Mouse (Mus musculus) left cerebral cortex, postnatal 4 days (tissue): ENCODE data around the gene Gm973. TPM values are rescaled to one million over a fixed set of nuclear protein-coding genes. Genes with fewer than 3 reads are reported as not detected.

ENCODE experiments used
- DNase-seq: peaks from one replicate; pipeline ENCODE4 v3.0.0-alpha.2; 2022
- intact Hi-C: fragments of 180-260 bp; cut with DNase I; formaldehyde crosslinking; loops from one replicate; pipeline ENCODE4 v1.15.1; 2025
- total RNA-seq, 2 experiments: library from RNA; stranded (reverse); gene quantifications; 2 replicates each; pipeline ENCODE4 v1.2.3; 2021

Gm973 gene
- total RNA-seq, 2 experiments from 2014 or later: 6.1 to 6.7 TPM

DNA sequence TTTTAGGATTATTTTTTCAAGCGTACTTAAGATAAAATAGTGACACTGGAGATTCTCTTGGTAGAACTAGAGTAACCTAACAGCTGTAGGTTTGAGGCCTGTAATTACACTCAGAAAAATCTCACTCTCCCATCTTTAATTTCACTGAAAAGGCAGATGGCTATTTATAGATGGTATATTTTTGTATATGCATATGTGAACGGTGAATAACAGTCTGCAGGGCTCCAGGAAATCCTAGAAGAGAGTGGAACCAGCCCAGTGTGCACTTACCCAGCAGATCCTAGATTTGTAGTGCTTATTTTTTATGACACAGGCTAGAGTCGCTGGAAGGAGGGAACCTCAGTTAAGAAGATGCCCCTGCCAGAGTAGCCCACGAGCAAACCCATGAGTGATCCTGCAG lies 27.1 kb upstream of the Gm973 start:
- no peak for DNase-seq
- intact Hi-C loops: loop anchor here (10.0 kb wide), 1 partner anchor 96 kb away; no protein-coding TSS in a partner anchor

DNA sequence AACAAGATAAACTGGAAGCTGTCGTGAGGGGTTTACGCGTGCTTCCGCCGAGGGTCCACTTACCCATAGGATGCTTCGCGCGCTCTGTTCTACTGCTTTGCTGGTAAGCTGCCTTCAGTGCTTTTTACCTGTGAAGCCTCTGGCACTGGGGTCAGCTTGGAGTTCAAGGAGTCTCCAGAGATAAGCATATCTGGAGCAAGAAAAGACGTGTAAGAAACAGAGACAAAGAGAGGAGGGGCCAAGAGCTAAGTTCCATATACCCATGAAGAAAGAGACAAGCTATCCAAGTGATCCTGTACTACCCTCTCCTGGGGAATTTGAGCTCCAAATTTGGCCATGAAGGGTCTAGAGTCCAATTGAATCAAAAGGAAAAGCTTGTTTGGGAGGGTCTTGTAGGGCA lies 24.5 kb upstream of the Gm973 start:
- intact Hi-C loops: no loop called here

DNA sequence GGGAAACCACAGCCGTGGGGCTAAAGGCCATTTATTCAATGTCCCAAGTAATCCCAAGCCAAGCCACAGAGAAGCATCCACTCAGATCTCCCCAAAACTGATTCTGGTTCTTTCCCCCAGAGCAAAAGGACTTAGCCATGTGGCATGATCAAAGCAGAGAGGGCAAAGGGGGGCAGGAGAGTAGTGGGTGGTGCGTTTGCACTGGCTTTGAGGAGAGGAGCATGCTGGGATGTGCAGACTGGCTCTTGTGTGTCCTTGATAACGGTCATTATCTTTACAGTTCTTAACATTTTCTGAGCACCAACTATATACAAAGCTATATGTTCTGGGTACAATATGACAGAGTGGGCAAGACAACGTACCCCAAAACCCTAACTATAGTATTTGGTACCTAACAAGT lies 23.6 kb upstream of the Gm973 start:
- intact Hi-C loops: no loop called here
- DNase-seq: no peak

More for the DNA sequence above, 24.5 kb upstream of the Gm973 start:
- no peak for DNase-seq

DNA sequence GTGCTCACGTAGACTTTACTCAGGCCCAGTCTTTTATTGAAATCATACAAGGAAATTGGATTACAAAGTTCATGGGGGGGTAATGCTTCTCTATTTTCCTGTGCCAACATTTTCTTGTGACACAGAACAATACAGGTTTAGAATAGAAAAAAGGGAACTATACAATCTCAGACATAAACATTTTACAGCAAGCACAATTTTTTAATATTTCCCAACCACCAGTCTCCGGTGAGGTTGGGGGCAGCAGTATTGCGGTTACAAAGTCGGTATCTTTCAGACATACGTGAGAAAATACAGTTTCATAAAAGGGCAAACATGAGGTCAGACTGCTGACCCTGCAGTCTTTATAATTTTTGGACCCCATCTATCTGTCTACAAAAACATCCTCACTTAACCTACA lies 20.1 kb upstream of the Gm973 start:
- no peak for DNase-seq
- intact Hi-C loops: no loop called here

DNA sequence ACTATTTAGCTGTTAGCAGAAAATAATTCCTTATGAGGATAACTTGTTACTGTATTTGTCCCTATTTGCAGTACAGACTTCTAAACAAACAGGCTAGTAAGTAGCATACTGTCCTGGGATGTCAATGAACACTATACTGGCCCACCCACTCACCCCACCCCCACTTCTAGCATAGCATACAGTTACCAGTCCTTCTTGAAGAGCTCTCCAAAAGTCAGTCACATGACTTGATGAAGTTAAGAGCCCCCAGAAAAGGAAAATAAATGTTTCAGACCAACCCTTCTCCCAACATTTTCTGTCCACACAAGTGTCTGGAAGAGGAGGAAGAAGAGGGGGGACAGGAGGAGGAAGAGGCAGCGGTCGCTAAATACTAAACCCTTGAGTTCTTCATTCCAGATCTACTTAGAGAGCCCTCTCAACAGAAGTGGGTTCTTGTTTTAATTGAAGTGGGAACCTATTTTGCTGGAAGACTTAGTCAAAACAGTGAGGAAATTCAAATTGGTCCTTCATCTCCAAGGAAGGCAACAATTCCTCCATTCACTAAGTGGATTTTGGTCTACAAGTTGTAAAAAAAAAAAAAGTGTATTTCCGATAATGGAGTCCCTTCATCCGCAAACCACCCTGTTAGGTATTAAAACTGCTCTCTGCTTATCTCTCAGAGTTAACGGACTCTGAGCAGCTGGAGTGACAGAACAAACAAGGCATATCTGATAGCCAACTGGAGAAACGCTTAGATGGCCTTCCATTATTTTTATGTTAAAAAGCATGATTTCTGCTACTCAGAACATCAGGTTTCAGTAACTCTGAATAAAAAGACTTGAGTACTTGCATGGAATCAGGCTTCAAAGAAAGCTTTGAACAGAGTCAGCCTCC lies 18.1 kb upstream of the Gm973 start:
- intact Hi-C loops: no loop called here

DNA sequence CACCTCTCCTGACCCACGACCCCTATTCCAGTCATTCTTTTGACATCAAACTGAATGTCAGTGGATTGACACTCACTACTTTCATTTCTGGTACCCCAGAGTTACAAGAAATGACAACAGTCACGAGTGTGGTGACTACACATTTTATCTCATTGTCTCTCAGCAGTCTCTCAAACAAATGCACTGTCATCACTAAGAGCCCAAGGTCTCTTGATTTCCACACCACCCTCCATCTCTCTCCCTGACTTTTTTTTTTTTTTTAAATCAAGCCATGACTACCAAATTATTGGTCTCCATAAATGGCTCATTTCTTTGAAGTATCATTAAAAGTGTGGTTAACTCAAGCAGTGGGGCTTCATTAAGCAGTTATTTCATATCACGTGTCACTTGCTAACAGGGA lies 16.7 kb upstream of the Gm973 start:
- no peak for DNase-seq
- intact Hi-C loops: no loop called here

More for the DNA sequence above, 18.1 kb upstream of the Gm973 start:
- DNase-seq: no peak

DNA sequence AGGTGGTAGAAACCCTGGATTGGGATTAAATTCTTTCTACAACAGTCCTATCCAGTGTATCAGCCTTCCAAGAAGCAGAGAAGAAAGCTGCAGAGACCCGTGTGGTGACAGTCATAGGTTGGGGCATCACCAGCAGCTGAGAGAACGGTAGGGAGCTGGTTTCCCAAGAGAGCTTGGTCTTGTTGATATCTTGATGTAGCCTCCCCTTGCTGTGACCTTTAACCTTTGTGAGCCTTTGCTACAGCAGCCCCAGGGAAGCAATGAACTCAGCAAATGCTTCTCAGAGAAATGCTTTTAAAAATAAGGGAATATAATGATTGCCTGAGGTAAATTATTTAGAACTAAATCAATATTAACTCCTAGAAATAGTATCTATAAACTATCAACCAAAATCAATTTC lies 13.7 kb upstream of the Gm973 start:
- intact Hi-C loops: no loop called here
- DNase-seq: no peak

DNA sequence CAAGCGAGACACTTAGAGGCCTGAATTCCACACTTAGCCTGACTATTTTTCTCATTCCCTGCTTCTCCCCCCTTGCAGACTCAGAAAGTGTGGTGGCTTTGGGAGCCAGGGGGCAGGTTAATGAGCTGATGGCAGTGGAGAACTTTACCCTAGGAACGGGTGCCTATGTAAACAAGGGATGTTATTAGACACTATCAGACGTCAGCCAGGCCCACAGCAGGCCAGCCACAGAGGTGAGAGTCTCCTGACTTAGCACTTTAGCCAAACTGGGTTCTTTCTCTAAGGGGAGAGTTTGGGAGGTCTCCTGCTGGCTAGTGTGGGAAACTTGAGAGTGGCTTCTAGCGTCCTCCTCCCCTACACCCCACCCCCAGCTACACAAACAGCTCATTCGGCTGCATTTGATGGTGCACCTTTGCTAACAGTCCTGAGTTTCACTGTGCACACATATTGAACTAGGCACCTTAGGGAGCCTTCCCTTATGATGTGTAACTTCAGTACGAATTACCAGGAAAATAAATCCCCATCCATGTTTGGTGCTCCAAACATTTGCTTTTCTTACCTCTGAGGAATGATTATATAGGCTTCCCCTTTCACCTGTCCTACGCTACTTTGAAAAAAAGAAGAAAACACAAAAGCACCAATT lies 12.3 kb upstream of the Gm973 start:
- no peak for DNase-seq
- intact Hi-C loops: no loop called here

DNA sequence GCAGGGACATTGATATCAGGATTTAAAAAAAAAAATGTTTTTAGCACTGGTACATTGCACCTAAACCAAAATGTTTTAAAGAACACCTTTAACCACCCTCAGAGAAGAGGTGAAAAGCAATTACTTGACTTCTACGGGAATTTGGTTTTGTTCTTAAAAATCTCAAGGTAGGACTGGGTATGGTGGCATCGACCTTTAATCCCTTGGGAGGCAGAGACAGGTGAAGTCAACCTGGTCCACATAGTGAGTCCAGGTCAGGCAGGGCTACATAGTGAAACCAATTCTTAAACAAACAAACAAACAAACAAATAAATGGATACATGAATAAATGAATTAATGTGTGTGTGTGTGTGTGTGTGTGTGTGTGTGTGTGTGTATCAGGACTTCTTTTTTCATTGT lies 11.8 kb upstream of the Gm973 start:
- intact Hi-C loops: no loop called here

DNA sequence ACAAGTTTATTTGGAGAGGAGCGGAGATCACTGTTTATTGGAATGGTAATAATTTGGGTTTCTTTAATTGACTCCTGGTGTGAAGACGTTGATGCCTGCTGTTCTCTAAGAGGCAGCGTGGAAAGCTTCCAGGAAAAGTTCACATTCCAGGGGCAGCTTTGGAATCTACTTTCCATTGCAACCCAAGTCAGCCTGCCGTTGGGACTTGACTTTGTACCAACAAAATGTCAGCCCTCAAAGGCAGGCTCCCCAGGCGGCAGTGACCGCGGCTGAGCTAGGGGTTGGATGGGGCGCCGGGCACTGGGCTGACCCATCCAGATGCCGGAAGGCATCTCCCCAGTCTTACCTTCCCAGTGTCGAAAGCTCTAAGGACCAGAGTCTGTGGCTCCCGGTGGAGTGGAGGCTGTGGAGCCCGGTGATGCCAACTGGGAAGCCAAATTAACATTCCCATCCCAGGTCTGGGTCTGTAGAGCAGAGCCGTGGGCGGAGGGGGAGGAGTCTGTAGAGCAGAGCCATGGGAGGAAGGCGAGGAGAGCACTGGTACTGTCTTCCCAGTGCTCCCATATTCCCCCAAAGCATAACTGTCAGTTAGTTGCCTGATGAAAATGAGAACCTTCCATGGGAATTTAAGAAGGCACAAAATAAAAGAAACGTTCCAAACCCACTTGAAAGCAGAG lies 7.5 kb upstream of the Gm973 start:
- intact Hi-C loops: no loop called here
- peak; percentile 26 for DNase-seq

More for the DNA sequence above, 11.8 kb upstream of the Gm973 start:
- DNase-seq: no peak

DNA sequence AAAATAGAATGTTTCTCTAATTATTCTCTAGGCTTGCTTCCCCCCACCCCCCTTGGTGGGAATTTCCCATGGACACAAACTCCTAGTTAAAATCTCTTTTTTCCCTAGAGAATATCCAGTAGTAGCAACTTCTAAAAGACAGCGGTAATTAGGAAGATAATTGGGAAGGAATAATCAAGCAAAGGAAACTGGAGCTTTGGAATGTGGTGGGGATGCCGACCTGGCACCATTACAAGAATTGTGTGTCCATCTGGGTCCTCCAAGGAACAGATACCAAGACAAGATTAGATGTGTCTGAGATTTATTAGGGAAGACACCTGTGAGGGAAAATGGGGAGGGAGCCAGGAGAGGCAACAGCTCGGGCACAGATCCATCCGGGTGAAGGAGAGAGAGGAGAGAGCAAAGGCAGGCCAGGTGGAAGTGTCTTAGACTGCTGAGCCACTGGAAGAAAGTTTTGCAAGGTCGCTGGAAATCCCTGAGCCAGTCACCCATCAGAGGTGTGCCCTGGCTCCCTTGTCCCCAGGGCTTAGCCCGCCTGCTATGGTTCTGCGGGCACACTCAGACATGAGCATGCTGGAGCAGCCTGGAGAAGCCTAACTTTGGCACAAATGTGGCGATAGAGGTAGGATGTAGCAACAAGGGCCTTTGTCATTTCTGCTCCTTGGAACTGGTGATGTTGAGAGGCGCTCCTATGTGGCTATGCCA lies 4.3 kb upstream of the Gm973 start:
- intact Hi-C loops: no loop called here
- peak; percentile 32 for DNase-seq

DNA sequence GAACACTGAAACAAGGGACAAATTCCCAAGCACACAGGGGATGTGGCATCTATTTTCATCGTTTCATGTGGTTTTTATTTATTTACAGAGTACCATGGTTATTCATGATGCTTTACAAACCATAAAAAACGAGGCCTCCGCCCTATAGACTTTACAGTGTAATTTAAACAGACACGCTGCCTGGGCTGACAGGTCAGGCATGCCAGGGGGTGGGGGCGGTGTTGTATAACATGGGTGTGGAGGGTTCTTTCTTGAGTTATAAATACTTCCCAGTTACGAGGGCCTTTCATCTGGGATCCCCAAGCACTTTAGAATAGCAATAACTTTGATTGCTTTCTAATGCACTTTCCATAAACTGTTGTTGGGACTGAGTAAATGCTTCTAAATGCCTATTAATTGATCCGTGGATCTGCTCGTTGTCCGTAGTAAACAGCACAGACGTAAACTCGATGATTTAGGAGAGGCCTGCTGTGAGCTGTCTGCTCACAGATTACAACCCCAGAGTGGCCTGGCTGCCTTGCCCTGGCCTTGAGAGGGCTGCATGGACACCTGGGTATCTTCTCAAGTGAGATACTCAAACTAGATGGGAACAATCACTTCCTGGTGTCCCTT lies 4.3 kb downstream of the Gm973 start:
- intact Hi-C loops: no loop called here
- DNase-seq: no peak

DNA sequence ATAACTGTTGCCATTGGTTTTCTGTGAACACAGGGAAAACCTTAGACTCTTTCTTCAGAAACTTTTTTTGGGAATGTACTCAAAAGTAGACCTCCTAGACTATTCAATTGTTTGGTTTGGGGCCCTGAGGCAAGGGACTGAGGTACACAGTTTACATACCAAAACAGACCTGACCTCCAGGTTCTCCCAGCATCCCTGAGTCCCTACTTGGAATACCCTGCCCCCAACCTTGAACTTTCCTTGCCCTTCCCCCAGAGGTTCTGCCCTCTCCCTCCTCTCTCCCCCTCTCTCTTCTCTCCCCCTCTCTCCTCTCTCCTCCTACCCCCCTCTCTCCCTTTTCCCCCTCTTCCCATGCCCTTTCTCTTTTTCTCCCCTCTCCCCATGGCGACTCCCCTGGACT lies 6.4 kb downstream of the Gm973 start:
- intact Hi-C loops: no loop called here
- no peak for DNase-seq

DNA sequence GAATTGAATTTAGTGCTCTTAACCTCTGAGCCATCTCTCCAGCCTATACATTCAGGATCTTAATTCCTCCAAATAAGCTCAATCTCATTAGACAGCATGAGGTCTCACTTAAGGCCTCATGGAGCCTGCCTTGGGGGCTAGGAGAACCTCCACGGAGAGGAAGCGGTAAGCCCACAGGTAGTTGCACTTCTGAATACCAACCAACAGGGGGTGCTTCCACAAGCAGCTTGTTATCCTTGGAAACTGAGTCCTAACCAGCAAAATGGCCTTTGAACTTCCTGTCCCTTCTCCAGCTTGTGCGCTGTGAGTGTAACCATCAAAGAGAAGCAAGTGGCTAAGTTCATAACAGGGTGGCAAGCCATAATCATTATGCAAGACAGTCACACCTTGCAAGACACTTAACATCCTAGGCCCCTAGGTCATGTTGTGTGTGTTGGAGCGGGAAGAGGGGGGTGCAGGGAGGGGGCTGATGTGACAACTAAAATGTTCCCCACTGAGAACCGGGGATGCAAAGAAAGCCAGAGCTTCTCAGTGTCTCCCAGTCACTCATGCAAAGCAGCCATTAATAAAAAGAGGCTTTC lies 7.4 kb downstream of the Gm973 start:
- intact Hi-C loops: no loop called here
- no peak for DNase-seq

DNA sequence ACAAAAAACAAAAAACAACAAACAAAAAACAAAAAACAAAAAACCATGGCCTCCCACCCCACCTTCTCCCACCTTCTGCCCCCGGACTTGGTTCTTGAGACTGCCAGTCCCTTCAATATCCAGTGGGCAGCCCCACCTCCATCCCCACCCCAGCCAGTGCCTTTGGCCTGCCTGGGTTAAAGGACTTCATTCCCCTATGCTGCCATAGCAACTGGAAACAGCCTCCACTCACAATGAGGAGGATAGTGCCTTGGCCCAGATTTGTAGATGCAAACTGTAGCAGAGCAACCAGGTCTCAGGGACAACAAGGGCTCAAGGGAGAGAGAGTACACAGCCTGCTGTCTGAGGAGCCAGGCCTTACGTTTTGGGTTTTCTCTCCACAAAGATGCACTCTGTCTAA lies 8.0 kb downstream of the Gm973 start:
- DNase-seq: no peak

DNA sequence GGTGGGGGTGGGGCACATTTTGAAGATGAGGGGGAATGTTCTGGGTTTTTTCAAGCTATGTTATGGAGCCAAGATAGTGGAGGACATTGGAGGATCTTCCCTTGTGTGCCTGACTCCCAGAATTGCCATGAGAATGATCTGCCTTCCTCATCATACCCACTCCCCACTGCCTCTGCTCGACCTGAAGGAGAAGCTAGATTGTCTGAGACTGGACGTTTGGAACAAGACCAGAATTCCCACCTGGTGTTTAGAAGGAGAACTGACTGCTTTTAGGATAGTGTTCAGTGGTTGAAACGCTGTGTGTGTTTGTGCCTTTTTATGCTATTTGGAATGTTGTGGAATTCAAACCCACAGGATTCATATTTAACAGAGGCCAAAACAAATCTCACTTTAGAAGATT lies 8.7 kb downstream of the Gm973 start:
- DNase-seq: no peak
- intact Hi-C loops: no loop called here

More for the DNA sequence above, 8.0 kb downstream of the Gm973 start:
- intact Hi-C loops: no loop called here

DNA sequence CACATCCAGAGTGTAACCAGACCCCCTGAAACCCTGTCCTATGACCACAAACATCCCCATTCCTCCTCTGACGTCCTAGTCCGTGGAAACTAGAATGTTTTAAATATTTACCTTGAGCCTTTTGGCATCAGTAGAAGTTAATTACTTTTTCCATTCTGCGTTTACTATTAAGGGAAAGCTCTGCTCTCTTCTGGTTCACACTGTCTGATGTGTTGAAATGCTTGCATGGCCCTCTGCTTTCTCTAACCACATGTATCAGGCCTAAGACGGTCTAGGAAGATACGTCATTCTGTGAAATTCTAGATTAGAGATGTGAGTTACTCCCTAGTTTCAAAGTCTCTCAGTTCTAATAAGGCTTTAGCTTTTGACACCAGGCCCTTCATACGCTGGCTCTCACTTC lies 11.2 kb downstream of the Gm973 start:
- intact Hi-C loops: no loop called here

DNA sequence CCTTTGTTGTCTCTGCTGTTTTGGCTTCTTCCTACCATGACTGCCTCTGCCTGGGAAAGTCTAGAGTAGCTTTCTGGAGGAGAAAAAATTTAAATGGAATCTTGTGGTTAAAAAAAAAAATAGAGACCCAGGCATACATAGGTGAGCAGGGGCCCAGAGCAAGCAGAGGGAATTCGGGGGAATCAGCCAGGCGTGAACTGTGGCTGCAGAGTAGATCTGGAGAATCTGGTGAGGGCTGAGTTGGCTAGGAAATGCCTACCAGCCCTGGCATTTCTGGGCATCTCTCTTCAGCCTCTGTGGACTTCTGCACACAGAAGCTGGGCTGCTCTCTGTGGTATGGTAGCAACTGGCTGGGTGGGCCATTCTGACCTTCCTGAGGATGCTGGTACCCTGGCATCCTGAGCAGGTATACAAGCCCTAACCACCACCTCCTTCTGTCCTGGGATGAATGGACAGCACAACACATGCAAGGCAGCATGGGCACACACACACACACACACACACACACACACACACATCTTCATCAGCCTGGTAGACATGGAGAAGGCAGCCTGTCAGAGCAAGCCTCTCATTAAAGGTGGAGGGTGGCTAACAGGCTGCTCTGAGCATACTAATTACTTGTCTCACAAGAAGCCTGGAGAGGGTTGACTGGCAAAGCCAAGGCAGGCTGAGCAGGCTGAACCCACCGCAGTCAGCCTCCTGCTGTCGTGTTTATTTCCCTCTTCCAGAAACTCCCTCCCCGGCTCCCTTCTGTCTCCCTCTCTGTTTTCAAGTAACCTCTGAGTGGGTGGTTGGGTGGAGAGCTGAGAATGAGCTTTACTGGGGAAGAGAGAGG lies 19.1 kb downstream of the Gm973 start:
- DNase-seq: peak; percentile 75
- intact Hi-C loops: no loop called here

More for the DNA sequence above, 11.2 kb downstream of the Gm973 start:
- no peak for DNase-seq

DNA sequence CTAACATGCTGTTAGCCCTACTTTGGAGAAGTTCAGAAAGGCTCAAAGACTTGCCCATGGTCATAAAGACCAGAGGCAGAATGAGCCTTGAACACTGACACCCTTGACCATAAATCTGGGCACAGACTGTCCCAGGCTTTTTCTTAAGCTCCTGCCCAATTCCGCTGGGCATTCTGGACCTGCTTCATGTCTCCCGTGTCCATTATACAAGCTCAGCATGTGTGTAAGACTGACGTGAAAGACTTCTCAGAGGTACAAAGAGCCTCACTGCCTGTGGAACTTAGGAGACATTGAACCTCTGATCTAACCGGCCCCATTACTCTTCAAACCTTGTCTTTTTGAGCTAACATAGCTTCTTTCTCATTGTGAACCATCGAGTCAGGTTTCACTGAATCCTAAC lies 22.3 kb downstream of the Gm973 start:
- DNase-seq: no peak
- intact Hi-C loops: no loop called here
